Mouse (Mus musculus) cortical plate, adult 2 months (tissue): Measurements from ENCODE around the gene Map3k12.

Source experiments
- CTCF ChIP-seq: fragments of 200-500 bp; IDR thresholded peaks from 2 replicates; pipeline ENCODE4 v1.5.1; 2011; ENCODE audit warnings: mild to moderate bottlenecking, control low read depth, low read length; ENCODE audit not compliant: insufficient read depth; ENCODE audit errors: extremely low read depth
- POLR2A ChIP-seq: fragments of 200-500 bp; IDR thresholded peaks from 2 replicates; pipeline ENCODE4 v1.6.1; 2011; ENCODE audit warnings: mild to moderate bottlenecking, low read length, control low read depth; ENCODE audit not compliant: insufficient read depth; ENCODE audit errors: extremely low read depth

DNA sequence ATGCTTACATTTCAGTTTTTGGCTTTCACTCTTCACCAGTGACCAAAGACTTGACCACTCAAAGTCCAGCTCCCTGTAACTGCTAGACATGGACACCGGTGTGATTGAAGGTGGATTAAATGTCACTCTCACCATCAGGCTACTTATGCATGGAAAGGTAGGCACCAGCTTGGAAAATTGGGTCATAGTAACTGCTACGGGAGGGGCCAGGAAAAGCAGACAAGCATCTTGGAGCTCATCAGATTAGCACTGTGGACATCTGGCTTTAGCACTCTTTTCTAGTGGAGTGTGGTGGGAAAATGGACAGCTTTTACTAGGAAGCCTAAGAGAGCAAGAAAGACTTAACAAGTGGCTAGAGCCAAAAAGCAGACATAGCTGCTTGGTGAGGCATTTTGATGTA is 43.6 kb downstream of the Map3k12 start:
- TF ChIP-seq CTCF (no peak), POLR2A (no peak)
